Mouse (Mus musculus) kidney, embryonic 16.5 days (tissue): ENCODE data around the gene Dnaja2. TPM values are rescaled to one million over a fixed set of nuclear protein-coding genes. Genes with fewer than 3 reads are reported as not detected.

Source experiments
- ATAC-seq: fragments of 200-750 bp; cut with Nextera tagmentation; 2 replicates; pipeline ENCODE4 v1.8.0; 2017; ENCODE audit warnings: moderate TSS enrichment; ENCODE audit not compliant: low FRiP score, low TSS enrichment
- H3K27ac ChIP-seq: fragments of 300-500 bp; sonication (generic); 2 replicates; pipeline ENCODE4 v1.5.1; 2014; ENCODE audit warnings: low read length
- H3K27me3 ChIP-seq: fragments of 300-500 bp; sonication (generic); 2 replicates; pipeline ENCODE4 v1.6.1; 2014; ENCODE audit warnings: low read length, control low read depth, mixed read lengths; ENCODE audit not compliant: insufficient read depth
- H3K36me3 ChIP-seq: fragments of 300-500 bp; sonication (generic); 2 replicates; pipeline ENCODE4 v1.6.1; 2014; ENCODE audit warnings: low read length, control low read depth, mixed read lengths; ENCODE audit not compliant: insufficient read depth
- H3K4me1 ChIP-seq: fragments of 300-500 bp; sonication (generic); 2 replicates; pipeline ENCODE4 v1.6.1; 2014; ENCODE audit warnings: low read length, control low read depth, mixed read lengths; ENCODE audit not compliant: insufficient read depth
- H3K4me2 ChIP-seq: fragments of 300-500 bp; sonication (generic); replicated peaks from 2 replicates; pipeline ENCODE4 v1.6.1; 2014; ENCODE audit warnings: low read depth, low read length
- H3K4me3 ChIP-seq: fragments of 300-500 bp; sonication (generic); 2 replicates; pipeline ENCODE4 v1.5.1; 2014; ENCODE audit warnings: mild to moderate bottlenecking, low read length
- H3K9ac ChIP-seq: fragments of 300-500 bp; sonication (generic); replicated peaks from 2 replicates; pipeline ENCODE4 v1.6.1; 2014; ENCODE audit warnings: low read length
- H3K9me3 ChIP-seq: fragments of 300-500 bp; sonication (generic); 2 replicates; pipeline ENCODE4 v1.6.1; 2016; ENCODE audit warnings: low read length, control low read depth
- WGBS: fragments of 180-500 bp; shearing (Covaris S2); extraction: QIAGEN DNeasy Blood & Tissue Kit; methylation state at CpG from one replicate; pipeline ENCODE4 v1.1.7; 2014; 5-methylcytosine and 5-hydroxymethylcytosine counted together
- polyA plus RNA-seq: library from polyadenylated mRNA; unstranded; fragments of >200 nt; fragmentation: Nextera tagmentation; extraction: Ambion mirVana; gene quantifications from 2 replicates; pipeline ENCODE4 v1.2.1, GENCODE M21; 2015

Gene Dnaja2
- polyA plus RNA-seq, 1 experiment from 2014 or later = 181 TPM

DNA sequence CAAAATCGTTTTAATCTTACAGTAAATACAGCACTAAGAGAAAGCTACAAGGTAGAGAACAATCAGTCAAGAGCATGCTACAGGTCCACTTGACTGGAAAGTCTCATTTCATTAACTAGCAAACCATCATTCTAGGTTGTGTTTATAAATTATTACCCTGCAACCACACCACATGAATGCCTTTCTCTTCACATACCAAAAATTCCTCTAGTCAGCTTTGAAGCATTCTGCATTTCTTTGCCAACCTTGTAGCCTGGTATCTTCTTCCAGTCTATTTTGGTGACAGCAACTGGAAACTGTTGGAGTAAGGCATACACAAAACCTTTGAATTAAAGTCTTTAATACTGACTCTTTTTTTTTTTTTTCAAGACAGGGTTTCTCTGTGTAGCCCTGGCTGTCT lies 36.4 kb upstream of the Dnaja2 start:
- H3K36me3 ChIP-seq = no peaks in the 10 kb centered on the region
- ATAC-seq = no peak
- H3K4me3 ChIP-seq = no peak overlapping the region
- 64% methylated on average over 1 of the region's 1 CpGs for WGBS
- H3K4me1 ChIP-seq = 0 out of 2 replicates have a peak, but pooled peaks cover 7% of the 10 kb centered on the region
- no peaks in the 10 kb centered on the region for H3K9me3 ChIP-seq
- no peak overlapping the region for H3K27ac ChIP-seq
- H3K9ac ChIP-seq = no peak overlapping the region
- no peaks in the 10 kb centered on the region for H3K27me3 ChIP-seq
- H3K4me2 ChIP-seq = no peak overlapping the region

DNA sequence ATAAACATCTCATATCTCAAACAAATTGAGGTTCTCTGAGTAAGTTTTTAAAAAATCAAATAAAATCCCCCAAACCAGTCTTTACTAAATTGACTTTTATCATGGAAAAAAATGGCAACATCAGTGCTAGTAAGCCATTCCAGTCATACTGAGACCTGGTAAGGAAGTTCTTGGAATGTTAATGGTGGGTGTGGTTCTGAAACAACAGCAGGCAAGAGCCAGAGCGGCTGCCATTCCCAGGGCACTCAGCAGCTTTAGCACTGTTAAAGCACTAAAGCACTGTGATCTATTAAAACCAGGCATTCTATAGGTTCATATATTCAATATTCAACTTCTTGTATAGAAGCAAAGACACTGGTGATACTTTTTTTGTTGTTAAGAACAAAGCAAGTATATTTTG lies 35.1 kb upstream of the Dnaja2 start:
- no peaks in the 10 kb centered on the region for H3K9me3 ChIP-seq
- H3K4me1 ChIP-seq = 0 out of 2 replicates have a peak, but pooled peaks cover 2% of the 10 kb centered on the region
- 82% methylated on average over 1 of the region's 1 CpGs for WGBS
- no peaks in the 10 kb centered on the region for H3K36me3 ChIP-seq
- H3K4me2 ChIP-seq = no peak overlapping the region
- no peak overlapping the region for H3K9ac ChIP-seq
- H3K27ac ChIP-seq = no peak overlapping the region
- no peak for ATAC-seq
- H3K27me3 ChIP-seq = no peaks in the 10 kb centered on the region
- no peak overlapping the region for H3K4me3 ChIP-seq

DNA sequence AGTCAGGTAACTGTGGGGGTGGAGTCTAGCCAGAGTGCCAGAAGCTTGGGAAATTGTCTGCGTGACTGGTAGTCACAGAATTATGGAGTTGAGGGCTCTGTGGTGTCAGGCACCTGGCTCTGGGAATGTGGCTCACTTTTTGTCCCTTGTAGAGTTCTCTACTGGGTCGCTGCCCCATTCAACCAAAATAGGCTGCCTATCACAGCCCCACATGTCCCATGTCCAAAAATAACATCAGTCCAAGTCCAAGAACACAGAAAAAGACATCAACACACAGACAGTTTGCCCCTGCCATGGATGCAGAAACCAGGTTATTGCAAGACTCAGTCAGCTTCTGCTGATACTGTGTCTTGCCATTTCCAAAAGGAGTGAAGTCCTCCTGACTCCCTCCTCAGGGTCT lies 33.5 kb upstream of the Dnaja2 start:
- Histone ChIP-seq H3K27ac (no peak overlapping the region), H3K27me3 (no peaks in the 10 kb centered on the region), H3K9ac (no peak overlapping the region), H3K36me3 (no peaks in the 10 kb centered on the region), H3K9me3 (no peaks in the 10 kb centered on the region), H3K4me2 (no peak overlapping the region), H3K4me1 (no peaks in the 10 kb centered on the region), H3K4me3 (no peak overlapping the region)
- 69% methylated on average over 2 of the region's 2 CpGs for WGBS
- no peak for ATAC-seq

DNA sequence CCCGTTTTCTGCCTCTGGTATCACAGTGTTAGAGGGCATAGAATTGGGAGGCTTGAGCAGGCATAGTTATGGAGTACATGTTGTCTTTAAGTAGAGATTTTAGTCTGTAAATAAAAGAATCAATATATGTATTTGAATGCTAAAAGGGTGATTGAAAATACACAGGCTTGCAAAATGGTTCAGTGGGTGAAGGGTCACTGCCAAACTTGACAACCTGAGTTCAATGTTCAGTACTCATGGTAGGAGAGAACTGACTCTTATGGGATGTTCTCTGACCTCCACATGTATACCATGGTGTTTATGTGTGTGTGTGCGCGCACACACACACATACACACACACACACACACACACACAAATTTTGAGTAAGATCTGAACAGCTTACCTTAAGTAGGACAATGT lies 22.5 kb upstream of the Dnaja2 start:
- H3K4me3 ChIP-seq = no peak overlapping the region
- WGBS = 92% methylated on average over 3 of the region's 3 CpGs

DNA sequence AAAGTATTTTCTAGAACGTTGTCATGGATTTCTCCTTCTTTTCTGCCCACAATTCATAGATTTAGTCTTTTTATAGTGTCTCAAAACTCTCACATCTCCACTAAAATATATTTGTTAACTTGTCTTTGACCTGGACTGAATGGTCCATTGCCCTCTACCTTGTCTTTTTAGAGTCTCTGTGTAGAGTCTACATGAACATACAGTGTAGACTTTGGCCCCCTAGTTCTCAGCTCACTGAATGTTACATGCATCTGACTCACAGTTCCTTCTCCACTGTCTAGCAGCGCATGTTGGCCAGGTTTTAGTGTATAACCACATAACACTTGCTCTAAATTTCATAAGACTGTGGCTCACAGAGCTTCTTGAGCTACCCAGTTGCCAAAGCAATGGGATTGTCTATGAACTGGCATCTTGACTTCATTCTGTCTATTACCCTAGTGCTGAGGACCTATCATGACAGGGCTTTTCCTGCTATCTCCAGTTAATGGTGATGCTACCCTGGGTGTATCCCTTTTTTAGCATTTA lies 18.9 kb upstream of the Dnaja2 start:
- Histone ChIP-seq H3K9me3 (no peaks in the 10 kb centered on the region), H3K27me3 (no peaks in the 10 kb centered on the region), H3K36me3 (no peaks in the 10 kb centered on the region), H3K27ac (no peak overlapping the region), H3K4me3 (no peak overlapping the region), H3K9ac (no peak overlapping the region), H3K4me2 (no peak overlapping the region), H3K4me1 (no peaks in the 10 kb centered on the region)
- ATAC-seq = no peak
- 88% methylated on average over 2 of the region's 2 CpGs for WGBS

More for the DNA sequence above, 22.5 kb upstream of the Dnaja2 start:
- H3K27me3 ChIP-seq = no peaks in the 10 kb centered on the region
- H3K9ac ChIP-seq = no peak overlapping the region
- no peaks in the 10 kb centered on the region for H3K36me3 ChIP-seq
- H3K4me1 ChIP-seq = no peaks in the 10 kb centered on the region
- no peak for ATAC-seq
- no peaks in the 10 kb centered on the region for H3K9me3 ChIP-seq
- no peak overlapping the region for H3K27ac ChIP-seq
- H3K4me2 ChIP-seq = no peak overlapping the region

DNA sequence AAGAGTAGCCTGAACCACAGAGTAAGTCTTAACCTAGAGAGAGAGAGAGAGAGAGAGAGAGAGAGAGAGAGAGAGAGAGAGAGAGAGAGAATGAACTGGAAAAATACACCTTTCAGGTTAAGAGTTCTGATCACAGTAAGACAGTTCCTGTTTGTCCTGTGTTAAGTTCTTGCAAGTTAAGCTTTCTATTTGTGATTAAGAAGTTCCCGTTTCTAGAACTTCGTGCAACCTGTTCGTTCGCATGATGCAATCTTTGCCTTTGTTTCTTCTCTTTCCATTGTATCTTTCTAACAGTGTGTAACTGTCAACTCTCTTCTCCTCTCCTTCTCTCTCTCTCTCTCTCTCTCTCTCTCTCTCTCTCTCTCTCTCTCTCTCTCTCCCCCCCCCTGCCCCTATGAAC lies 15.3 kb upstream of the Dnaja2 start:
- no peak for ATAC-seq
- 86% methylated on average over 4 of the region's 4 CpGs for WGBS
- no peaks in the 10 kb centered on the region for H3K4me1 ChIP-seq

DNA sequence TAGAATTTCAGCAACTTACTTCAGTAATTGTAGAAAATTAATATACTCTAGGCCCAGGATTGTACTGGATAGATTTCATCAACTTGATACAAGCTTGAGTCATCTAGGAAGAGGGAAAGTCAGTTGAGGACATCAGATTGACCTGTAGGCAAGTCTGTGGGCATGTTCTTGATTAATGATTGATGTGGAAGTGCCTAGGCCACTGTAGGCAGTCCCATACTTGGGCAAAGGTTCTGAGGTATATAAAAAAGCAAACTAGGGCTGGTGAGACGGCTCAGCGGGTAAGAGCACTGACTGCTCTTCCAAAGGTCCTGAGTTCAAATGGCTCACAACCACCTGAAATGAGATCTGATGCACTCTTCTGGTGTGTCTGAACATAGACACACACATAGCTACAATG lies 12.7 kb upstream of the Dnaja2 start:
- 0 out of 2 replicates have a peak, but pooled peaks have one; percentile 65 for ATAC-seq

More for the DNA sequence above, 15.3 kb upstream of the Dnaja2 start:
- no peaks in the 10 kb centered on the region for H3K9me3 ChIP-seq
- H3K36me3 ChIP-seq = no peaks in the 10 kb centered on the region
- no peak overlapping the region for H3K27ac ChIP-seq
- no peak overlapping the region for H3K9ac ChIP-seq
- H3K4me2 ChIP-seq = no peak overlapping the region
- no peak overlapping the region for H3K4me3 ChIP-seq
- H3K27me3 ChIP-seq = no peaks in the 10 kb centered on the region

DNA sequence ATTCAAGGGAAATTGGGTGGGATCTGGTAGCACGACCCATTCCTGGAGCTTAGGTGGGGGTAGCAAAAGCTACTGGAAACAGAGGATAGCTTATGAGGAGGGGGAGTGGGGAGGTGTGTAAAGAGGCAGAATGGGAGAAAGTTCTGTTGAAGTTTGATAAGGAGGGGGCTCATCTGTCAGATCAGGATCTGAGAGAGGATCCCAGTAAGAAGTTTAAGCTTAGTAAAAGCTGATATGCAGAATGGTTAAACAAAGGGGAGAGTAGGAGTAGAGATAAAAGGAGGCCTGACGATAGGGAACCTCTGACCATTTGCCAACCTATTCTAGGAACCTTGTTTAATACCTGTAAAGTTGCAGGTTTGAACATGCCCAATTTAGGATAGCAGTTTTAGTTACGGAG lies 10.0 kb upstream of the Dnaja2 start:
- no peak overlapping the region for H3K4me3 ChIP-seq
- ATAC-seq = no peak
- H3K27me3 ChIP-seq = no peaks in the 10 kb centered on the region
- no peak overlapping the region for H3K27ac ChIP-seq
- H3K36me3 ChIP-seq = no peaks in the 10 kb centered on the region
- H3K9ac ChIP-seq = no peak overlapping the region
- no peak overlapping the region for H3K4me2 ChIP-seq
- 82% methylated on average over 3 of the region's 3 CpGs for WGBS
- no peaks in the 10 kb centered on the region for H3K9me3 ChIP-seq
- H3K4me1 ChIP-seq = no peaks in the 10 kb centered on the region

More for the DNA sequence above, 12.7 kb upstream of the Dnaja2 start:
- Histone ChIP-seq H3K4me3 (no peak overlapping the region), H3K9me3 (no peaks in the 10 kb centered on the region), H3K4me1 (no peaks in the 10 kb centered on the region), H3K9ac (no peak overlapping the region), H3K27me3 (no peaks in the 10 kb centered on the region), H3K27ac (no peak overlapping the region), H3K36me3 (no peaks in the 10 kb centered on the region), H3K4me2 (no peak overlapping the region)
- WGBS = 84% methylated on average over 2 of the region's 2 CpGs

DNA sequence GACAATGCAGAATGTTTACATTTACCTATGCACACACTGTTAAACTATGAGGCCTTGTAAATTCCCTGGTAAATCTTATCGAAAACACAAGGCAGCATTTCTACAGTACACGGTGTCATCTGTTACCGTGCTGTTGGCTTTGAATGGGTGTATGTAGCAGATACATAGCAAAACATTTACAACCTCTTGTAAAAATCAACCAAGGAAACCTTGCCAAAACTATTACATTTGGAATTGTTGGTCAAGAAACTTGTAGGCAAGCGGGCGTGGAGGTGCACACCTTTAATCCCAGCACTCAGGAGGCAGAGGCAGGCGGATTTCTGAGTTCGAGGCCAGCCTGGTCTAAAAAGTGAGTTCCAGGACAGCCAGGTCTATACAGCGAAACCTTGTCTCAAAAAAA lies 8.2 kb upstream of the Dnaja2 start:
- Histone ChIP-seq H3K9ac (no peak overlapping the region), H3K27me3 (no peaks in the 10 kb centered on the region), H3K4me3 (no peak overlapping the region), H3K9me3 (no peaks in the 10 kb centered on the region), H3K36me3 (no peaks in the 10 kb centered on the region), H3K4me2 (no peak overlapping the region), H3K27ac (no peak overlapping the region), H3K4me1 (no peaks in the 10 kb centered on the region)
- 93% methylated on average over 8 of the region's 8 CpGs for WGBS
- ATAC-seq = no peak

DNA sequence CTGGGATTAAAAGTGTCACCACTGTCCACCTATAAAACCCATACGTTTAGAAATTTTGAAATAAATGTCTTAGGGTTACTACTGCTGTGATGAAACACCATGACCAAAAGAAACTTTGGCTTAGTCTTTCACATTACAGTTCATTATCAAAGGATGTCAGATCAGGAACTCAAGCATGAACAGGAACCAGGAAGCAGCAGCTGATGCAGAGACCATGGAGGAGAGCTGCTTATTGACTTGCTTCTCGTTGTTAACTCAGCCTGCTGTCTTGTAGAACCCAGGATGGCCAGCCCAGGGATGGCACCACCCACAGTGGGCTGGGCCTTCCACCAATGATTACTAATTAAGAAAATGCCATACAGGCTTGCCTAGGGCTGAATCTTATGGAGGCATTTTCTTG lies 4.8 kb upstream of the Dnaja2 start:
- ATAC-seq = no peak
- no peak overlapping the region for H3K4me3 ChIP-seq
- H3K27me3 ChIP-seq = no peaks in the 10 kb centered on the region
- no peak overlapping the region for H3K27ac ChIP-seq
- H3K9me3 ChIP-seq = no peaks in the 10 kb centered on the region
- H3K4me2 ChIP-seq = no peak overlapping the region
- no peak overlapping the region for H3K9ac ChIP-seq
- no peaks in the 10 kb centered on the region for H3K36me3 ChIP-seq
- H3K4me1 ChIP-seq = peaks cover 5% of the 10 kb centered on the region; the same call in 1 of the 2 replicates
- 64% methylated on average over 2 of the region's 2 CpGs for WGBS
